Mouse (Mus musculus): ENCODE data around the gene Nlgn3.
"Not testable (repeated sequence)": the region's sequence is repeated elsewhere in the genome, so short reads cannot be mapped to it uniquely, and the experiment has no call there.

Gene Nlgn3

GRCm38 (mm10) chrX:101300427-101301030 lies 1.6 kb downstream of the Nlgn3 start:
- DNase-seq (ENCODE audit: low spot score) = no peak

DNA sequence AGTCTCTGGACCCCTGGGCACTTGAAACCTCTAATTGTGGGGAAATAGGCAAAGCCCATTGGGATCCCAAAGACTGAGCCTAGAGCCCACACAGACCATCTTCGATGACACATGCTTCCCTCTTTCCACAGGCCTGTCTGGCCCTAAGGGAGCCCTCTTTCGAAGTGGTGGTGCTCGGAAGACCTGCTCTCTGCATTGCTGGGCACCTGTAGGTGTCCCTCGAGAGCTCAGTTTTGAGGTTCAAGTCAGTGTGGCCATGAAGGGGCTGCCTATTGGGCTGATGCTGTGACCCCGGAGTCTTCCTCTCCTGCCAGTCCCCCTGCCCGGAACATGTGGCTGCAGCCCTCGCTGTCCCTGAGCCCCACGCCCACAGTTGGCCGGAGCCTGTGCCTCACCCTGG lies 2.7 kb downstream of the Nlgn3 start:
- DNase-seq (ENCODE audit: low spot score) = no peak

DNA sequence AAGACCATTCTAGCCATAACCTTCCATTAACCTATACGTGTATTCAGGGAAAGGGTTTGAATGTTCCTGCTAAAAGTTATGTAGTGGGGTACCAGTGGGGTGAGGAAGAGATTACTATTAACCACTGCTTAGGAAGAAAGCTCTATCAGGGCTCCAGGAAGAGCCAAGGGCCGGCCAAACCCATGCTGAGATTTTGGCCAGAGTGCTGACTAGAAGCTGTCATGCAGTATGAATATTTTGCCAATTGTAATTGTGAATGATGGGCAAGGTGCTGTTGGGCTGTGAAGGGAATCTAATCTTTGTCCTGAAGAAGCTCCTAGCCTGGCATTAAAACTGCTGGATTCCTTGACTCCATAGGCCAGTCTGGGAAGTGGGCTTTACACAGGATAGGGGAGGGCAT lies 5.7 kb downstream of the Nlgn3 start:
- no peak for DNase-seq (ENCODE audit: low spot score)

- DNase-seq (ENCODE audit: low spot score) = no peak
Observed at GRCm38 (mm10) chrX:101309299-101309698, 10.3 kb downstream of the Nlgn3 start.

DNA sequence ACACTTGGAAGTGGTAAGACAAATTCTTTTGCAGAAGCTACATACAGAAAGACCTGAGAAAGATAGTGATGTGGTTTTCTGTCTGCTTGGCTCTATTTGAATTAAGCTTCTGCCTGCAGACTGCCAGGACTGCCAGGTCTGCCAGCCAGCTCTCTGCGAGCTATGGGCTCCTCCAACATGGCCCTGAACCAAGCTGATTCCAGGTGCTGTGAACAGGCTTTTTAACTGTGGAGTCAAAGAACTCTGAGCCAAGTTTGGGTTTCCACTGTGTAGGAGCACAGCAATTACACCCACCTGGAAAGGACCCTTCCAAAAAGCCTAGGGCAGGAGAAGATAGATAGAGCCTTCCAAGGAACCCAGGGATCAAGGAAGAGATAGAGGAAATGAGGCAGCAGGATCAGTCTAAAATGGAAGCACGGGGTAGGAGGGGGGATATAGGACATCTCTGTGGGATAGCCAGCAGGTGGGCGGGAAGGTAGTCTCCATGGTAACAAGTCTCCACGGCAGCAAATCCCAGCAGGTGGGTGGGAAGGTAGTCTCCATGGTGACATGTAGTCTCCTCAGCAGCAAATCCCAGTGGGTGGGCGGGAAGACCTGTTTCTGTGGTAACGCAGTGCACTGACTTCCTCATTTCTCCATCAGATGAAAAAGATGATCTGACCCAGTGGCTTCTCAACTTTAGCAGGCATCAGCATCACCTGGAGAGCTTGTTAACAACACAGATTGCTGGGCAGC lies 14.8 kb downstream of the Nlgn3 start:
- DNase-seq (ENCODE audit: low spot score) = no peak

DNA sequence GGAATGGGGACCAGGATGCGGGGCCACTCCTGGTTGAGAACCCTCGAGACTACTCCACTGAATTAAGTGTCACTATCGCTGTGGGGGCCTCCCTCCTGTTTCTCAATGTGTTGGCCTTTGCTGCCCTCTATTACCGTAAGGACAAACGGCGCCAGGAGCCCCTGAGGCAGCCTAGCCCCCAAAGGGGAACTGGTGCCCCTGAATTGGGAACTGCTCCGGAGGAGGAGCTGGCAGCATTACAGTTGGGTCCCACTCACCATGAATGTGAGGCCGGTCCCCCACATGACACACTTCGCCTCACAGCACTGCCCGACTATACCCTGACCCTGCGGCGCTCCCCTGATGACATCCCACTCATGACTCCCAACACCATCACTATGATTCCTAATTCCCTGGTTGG lies 20.8 kb downstream of the Nlgn3 start:
- DNase-seq (ENCODE audit: low spot score) = no peak

GRCm38 (mm10) chrX:101325989-101326899 lies 27.3 kb downstream of the Nlgn3 start:
- DNase-seq (ENCODE audit: low spot score) = no peak

GRCm38 (mm10) chrX:101329372-101330028 lies 30.5 kb downstream of the Nlgn3 start:
- no peak for DNase-seq (ENCODE audit: low spot score)

DNA sequence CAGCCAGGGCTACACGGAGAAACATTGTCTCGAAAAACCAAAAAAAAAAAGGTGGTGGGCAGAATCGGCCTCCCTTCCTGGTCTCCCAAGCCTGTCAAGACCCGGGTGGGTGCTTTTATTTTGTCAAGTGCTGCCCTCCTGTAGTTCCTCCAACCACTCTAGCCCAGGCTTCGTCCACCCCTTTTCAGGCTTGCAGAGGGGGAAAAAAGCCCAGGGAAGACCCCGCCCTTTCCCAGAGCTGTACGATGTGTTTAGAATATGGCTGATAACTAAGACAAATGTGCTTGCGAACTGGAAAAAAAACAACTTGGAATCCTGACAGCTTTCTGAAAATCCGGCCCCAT lies 33.0 kb downstream of the Nlgn3 start:
- no peak for DNase-seq (ENCODE audit: low spot score)

DNA sequence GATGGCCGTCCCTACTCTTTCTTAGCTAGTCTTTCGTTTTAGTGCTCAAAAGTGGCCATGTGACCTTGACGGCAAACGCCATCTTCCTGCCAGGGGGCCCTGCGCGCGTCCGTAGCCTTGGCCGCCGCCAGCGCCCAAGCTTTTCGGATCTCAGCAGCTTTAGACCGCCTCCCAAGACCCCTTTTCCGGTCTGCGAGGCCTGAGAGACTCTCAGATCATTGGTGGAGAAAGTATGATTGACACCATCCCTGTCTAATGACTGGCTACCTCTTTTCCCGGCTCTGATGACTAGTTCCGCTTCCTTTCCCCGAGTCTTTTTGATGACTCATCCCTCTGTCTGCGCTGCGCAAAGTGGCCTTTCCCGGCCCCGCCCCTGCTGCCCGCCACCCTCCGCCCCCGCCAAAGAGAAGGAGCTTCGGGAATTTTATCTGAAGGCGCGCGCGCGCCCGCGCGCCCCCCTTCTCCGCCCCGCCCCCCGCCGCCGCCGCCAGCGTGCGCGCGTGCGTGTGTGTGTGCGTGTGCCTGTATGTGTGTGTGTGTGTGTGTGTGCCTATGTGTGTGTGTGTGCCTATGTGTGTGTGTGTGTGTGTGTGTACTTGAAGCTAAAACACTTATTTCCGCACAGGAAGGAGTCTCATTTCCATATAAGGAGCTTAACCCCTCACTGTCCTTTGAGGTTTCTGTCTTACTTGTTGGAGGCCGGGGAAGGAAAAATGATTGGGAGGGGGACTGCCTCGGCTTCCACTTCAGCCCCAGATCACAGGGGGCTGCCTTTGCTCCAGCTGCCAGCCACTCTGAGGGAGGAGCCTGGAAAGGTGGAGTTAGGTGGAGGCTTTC lies 33.6 kb downstream of the Nlgn3 start:
- DNase-seq (ENCODE audit: low spot score) = peak; percentile 36

DNA sequence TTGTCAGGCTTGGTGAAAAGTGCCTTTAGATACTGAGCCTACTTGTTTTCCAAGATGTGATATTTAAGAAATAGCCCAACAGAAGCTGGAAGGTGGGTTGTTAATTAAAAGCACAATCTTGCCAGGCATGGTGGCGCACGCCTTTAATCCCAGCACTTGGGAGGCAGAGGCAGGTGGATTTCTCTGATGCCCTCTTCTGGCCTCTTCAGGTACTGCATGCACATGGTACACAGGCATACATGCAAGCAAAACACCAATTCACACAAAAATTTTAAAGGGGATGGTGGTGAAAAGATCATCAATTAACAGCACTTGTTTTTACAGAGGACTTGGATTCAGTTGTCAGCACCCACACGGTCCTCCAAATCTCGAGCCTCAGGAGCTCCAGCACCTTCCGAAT lies 35.6 kb downstream of the Nlgn3 start:
- no peak for DNase-seq (ENCODE audit: low spot score)

DNA sequence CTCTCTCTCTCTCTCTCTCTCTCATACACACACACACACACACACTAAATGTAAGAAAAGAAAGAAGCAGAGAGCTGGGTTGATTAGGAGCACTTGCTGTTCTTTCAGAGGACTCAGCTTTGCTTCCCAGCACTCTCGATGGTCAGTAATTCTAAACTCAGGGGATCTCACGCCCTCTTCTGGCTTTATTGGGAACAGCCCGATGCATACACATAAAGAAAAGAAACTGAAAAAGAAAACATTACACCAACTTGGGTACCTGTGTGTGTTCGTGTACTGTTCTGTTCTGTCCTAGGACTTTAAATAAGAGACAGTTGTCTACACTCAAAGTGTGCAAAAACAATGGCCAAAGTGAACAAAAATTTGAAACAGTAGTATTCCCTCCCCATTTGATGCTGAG lies 39.7 kb downstream of the Nlgn3 start:
- DNase-seq (ENCODE audit: low spot score) = no peak

- DNase-seq (ENCODE audit: low spot score) = not testable (repeated sequence)
Observed at GRCm38 (mm10) chrX:101342837-101343236, 43.9 kb downstream of the Nlgn3 start.

DNA sequence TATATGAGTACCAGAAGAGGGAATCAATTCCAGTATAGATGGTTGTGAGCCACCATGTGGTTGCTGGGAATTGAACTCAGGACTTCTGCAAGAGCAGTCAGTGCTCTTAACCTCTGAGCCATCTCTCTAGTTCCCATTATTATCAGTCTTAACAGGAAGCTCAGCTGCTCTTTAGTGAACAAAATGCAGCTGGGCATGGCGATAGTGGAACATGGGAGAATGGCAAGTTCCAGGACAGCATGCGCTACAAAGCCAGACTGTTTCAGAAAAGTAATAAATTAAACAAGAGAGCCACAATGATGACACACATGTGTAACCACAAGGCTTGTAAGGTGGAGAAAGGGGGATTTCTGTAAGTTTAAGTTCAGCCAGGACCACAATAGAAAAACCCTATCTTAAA lies 46.5 kb downstream of the Nlgn3 start:
- DNase-seq (ENCODE audit: low spot score) = no peak

DNA sequence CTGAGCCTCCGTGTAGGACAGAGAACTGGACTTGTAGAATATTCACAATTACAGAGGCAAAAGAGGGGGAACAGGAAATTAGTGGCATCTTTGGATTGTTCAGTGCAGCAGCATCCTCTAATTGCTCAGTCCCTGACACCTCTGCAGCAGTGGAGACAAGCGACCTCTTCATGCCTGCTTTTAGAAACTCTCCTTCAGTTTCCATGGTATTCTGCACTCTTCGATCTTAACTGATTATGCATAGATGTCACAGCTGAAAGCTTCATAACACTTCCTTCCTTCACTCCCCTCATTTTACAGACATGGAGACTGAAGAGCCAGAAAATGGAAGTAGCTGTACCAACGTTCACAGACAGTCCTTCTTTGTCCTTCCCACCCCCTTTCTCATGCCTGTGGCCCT lies 47.5 kb downstream of the Nlgn3 start:
- no peak for DNase-seq (ENCODE audit: low spot score)

DNA sequence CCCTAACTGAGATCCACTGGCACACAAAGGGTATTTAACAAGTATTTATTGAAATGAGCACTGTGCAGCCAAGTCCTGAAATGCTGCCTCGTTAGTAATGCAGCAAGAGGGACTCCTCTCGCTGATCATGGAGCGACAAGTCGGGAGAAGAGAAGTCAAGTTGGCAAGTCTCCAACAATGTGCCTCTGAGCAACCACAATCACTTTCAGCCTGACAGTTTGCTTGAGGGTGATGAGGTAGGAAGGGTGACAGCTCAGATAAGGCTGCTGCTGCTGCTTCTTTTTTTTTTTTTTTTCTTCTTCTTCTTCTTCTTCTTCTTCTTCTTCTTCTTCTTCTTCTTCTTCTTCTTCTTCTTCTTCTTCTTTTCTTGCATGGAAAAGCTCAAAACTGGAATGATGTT lies 52.2 kb downstream of the Nlgn3 start:
- no peak for DNase-seq (ENCODE audit: low spot score)

- DNase-seq (ENCODE audit: low spot score) = not testable (repeated sequence)
Observed at GRCm38 (mm10) chrX:101358902-101359301, 59.9 kb downstream of the Nlgn3 start.

- no peak for DNase-seq (ENCODE audit: low spot score)
Observed at GRCm38 (mm10) chrX:101369001-101369400, 70.0 kb downstream of the Nlgn3 start.

GRCm38 (mm10) chrX:101370573-101370972 lies 71.6 kb downstream of the Nlgn3 start:
- DNase-seq (ENCODE audit: low spot score) = no peak

DNA sequence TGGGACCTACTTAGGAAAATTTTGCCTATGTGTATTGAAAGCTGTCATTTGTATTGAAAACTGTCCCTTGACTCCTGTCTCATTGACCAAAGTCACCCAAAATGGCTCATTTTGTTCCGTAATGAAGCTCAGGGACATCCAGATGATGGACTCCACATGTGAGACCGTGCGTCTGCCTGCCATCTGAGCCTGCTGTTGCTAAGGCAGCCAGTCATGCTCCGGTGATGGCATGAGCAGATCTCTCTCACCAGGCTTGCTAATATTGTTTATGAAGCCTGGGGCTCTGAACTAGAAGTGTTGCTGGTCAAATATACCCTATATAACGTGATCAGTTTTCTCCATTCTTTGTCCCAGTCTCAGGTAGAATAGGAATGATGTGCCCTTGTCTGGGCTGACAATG lies 74.0 kb downstream of the Nlgn3 start:
- no peak for DNase-seq (ENCODE audit: low spot score)

Measured in urinary bladder, postnatal 10 days (tissue).